Mouse (Mus musculus) mature B cell (primary cell): Measurements from ENCODE around the gene Gm42791.

Experiments
- in situ Hi-C: fragments of 300-500 bp; cut with MboI; formaldehyde crosslinking; loops from 2 replicates; pipeline ENCODE4 v1.14.3; 2019

The Gm42791 gene

GRCm38 (mm10) chr5:148883671-148884070 is 111.3 kb downstream of the Gm42791 start:
- in situ Hi-C loops, result no loop called here

GRCm38 (mm10) chr5:148879218-148879617 is 115.7 kb downstream of the Gm42791 start:
- in situ Hi-C loops, result no loop called here

- in situ Hi-C loops, result no loop called here
Measured at GRCm38 (mm10) chr5:148873116-148873515, 121.8 kb downstream of the Gm42791 start.

GRCm38 (mm10) chr5:148869583-148869982 is 125.4 kb downstream of the Gm42791 start:
- in situ Hi-C loops, result no loop called here

GRCm38 (mm10) chr5:148867766-148868165 is 127.2 kb downstream of the Gm42791 start:
- in situ Hi-C loops, result no loop called here

GRCm38 (mm10) chr5:148867171-148867570 is 127.8 kb downstream of the Gm42791 start:
- in situ Hi-C loops, result no loop called here

- in situ Hi-C loops, result no loop called here
Measured at GRCm38 (mm10) chr5:148866571-148866970, 128.4 kb downstream of the Gm42791 start.

- in situ Hi-C loops, result no loop called here
Measured at GRCm38 (mm10) chr5:148863409-148863808, 131.5 kb downstream of the Gm42791 start.

GRCm38 (mm10) chr5:148862853-148863252 is 132.1 kb downstream of the Gm42791 start:
- in situ Hi-C loops, result no loop called here

GRCm38 (mm10) chr5:148862136-148862535 is 132.8 kb downstream of the Gm42791 start:
- in situ Hi-C loops, result no loop called here

- in situ Hi-C loops, result no loop called here
Measured at GRCm38 (mm10) chr5:148857522-148857921, 137.4 kb downstream of the Gm42791 start.

GRCm38 (mm10) chr5:148855047-148855446 is 139.9 kb downstream of the Gm42791 start:
- in situ Hi-C loops, result no loop called here

- in situ Hi-C loops, result no loop called here
Measured at GRCm38 (mm10) chr5:148854166-148854565, 140.8 kb downstream of the Gm42791 start.

- in situ Hi-C loops, result no loop called here
Measured at GRCm38 (mm10) chr5:148849516-148849915, 145.4 kb downstream of the Gm42791 start.

- in situ Hi-C loops, result no loop called here
Measured at GRCm38 (mm10) chr5:148847032-148847431, 147.9 kb downstream of the Gm42791 start.
